Mouse (Mus musculus): ENCODE data around the gene Gdnf. TPM values are rescaled to one million over a fixed set of nuclear protein-coding genes. Genes with fewer than 3 reads are reported as not detected.

Gene Gdnf
- total RNA-seq, 2 experiments from 2014 or later = 1.6 to 1.9 TPM

DNA sequence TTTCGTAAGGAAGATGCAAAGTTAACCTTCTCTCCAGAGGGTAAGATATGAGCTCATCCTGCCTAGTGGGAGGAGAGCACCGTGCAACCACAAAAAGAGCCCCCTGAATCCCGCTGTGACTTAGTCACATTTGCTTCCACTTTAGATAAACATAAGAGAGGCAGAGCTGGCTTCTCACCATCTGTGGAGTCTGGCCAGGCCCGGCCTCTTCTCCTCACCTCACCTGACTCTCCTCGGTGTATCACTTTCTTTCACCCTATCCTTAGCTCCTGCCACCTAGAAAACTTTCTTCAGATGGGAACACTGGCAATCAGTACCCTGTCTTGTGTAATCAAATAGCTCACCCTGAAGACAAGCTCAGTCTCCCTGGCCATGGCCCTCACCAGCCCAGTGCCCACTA, 48.2 kb downstream of the Gdnf start:
- DNase-seq (ENCODE audit: low spot score in 2 of 2) = no peak

DNA sequence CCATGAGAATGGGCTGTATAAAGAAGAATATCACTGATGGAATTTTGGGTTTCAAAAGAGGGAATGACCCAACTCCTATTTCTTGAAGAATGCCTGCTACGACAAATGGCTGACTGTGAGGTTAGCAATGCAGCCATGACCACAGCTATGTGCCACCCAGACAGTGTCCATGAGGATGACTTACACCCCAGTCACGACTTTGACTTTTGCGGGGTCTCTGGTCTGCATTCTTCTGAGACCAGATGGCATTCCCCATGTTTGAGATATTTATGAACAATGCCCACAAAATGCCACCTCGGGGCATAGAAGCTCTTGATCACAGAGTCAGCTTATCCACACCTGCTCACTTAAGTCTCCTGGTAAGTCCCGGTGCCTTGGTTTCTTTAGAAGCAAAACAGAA, 52.2 kb downstream of the Gdnf start:
- no peak for DNase-seq (ENCODE audit: low spot score in 2 of 2)

DNA sequence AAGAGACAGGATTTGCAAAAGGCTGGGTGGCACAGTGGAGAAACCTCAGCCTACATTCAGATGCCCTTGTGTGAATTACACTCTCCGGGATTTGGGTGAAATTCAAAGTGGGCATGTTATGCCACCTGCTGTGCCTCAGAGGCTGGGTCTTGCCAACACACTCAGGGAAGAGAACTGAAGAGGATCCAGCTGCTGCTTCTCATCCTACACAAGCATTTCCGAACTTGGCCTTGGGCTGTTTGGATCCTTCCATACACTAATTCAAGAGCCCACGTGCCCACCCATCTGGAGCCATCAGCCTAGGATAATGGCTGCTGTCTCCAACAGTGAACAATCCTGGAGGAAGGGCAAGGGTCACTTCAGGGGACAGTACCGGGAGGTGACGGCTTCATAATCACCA, 52.7 kb downstream of the Gdnf start:
- DNase-seq (ENCODE audit: low spot score in 2 of 2) = no peak

DNA sequence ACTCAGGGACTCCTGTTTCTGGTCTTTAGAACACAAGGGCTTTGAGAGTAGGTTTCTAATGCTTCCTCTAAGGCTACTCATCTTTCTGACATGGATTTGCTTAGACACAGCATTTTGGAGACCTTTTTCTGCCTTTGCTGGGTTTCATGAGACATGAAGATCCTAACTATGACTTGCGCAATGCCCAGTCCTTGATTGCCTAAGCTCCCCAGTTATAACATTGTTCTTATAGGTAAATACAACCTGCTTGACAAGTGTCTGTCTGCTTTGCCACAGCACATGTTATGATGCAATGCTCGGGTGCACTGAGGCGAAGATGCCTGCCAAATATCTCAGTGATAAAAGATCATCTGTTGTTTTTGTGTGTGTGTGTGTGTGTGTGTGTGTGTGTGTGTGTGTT, 54.7 kb downstream of the Gdnf start:
- DNase-seq (ENCODE audit: low spot score in 2 of 2) = no peak

DNA sequence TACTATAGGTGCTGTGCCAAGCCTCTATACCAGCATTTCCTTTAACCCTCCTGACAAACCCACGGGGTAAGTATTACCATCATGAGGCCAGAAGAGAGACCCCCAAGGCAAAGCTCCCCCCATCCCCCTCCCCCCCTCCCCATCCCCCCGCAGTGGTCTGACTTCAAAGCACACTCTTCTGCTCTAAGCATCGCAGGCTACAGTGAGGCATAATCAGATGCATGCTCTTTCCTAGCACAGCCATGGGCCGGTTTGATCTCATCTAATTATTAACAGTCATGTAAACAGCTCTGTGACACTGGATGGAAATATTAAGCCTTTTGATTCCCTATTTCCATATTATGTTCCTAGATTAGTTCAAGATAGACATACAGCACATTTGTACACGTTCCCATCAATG, 61.8 kb downstream of the Gdnf start:
- no peak for DNase-seq (ENCODE audit: low spot score in 2 of 2)

DNA sequence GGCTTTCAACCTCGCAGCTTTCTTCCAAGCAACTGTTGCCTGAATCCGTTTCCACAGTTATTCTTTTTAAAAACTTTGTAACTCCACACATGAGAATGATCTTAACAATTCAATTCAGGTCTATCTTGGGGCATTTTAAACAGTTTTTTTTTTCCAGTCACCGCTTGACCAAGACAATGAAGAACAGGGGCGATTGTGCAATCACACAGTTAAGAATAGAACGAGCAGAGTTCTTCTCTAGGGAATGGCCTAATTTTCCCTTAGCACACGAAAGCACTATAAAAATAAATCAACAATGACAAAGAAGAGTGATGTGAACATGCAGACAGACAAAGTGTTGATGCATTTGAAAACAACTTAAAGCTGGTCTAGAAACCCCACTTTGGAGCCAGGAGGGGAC, 65.2 kb downstream of the Gdnf start:
- no peak for DNase-seq (ENCODE audit: low spot score in 2 of 2)

DNA sequence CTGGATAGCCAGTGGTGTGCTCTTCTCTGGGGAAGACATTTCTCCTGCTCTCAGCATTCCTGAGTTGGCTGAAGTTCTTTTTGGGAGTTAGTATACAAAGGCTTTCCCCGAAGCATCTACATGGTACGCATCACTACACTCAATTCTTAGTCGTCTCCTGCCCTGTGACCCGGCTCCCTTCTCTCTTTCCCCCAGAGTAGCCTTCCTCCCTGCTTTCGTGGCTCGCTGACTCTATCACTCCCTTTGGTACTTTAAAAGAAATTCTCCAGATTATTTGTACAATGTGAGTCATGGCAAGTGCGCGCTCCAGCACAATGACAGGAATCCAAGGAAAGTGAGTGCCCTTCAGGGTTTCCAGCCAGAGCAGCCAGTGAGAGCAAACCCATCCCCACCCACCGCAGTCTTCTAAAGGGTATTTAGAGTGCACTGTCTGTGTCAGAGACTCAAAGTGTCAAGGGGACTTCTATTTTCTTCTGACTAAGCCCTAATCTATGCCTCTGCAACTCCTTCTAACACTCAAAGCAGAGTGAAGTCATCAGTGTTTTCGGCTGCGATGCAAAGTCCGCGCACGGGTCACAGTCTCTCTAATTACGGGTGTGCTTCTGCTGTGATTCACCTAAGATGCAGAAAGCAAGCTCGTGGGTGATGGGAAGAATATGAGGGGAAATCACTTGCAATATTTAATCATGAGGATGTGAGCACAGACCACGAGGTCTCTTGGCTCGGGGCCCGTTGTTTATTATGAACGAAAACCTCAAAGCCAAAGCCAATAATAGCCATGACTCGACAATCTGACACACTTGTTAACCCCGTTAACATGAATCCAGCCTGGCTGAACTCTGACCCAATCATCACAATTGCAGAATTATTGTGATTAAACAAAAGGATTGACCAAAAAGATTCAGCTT, 67.2 kb downstream of the Gdnf start:
- no peak for DNase-seq (ENCODE audit: low spot score in 2 of 2)

DNA sequence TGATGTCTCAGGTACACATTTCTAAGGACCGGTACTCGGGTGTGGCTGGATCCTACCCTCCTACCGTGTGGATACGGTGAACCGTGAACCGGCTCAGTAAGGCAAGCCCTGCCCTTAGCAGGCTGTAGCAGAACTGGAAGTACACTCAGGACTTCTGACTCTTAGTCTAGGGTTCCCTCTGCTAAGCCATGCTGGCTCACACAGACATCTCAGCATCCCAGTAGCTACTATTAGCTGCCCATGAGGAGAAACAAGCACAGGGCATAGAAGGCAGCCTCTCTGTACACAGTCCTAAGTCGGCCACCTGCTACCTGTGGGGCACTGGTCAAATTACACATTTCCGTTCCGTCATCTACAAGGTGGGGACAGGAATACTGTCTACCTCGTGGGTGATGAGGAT, 68.2 kb downstream of the Gdnf start:
- DNase-seq (ENCODE audit: low spot score in 2 of 2) = no peak

DNA sequence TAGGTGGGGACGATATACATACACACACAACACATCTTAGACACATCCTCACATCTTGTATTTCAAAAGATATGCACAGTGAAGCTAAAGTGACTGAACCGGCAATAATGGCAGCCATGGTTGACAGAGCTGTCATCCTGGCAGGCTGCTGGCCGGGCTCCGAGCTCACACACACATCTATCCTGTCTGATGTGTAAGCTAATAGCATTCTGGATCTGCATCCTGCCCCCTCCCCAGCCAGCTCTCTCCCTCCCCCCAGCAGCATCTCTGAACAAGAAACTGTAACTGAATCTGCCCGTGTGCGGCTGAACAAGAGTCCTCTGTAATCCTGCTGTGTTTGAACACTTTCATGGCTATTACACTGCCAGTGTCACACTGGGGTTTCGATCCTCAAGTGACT, 69.3 kb downstream of the Gdnf start:
- no peak for DNase-seq (ENCODE audit: low spot score in 2 of 2)

DNA sequence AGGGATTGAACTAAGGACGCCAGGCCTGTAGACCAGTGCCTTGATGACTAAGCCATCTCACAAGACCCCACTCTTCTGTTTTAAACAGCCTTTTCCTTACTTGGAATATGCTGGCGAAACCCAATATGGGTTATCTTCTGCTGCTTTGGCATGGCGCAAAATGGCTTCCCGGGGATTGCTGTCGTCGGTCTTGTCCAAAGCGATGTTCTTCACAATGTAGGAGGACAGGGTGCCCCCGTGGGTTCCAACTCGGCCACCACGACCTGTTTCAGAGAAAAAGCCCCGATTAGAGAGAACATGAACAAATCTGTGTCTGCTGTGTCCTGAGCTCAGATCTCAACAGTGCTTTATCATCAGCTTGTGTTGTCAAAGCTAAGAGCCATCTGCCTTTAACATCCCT, 73.5 kb downstream of the Gdnf start:
- DNase-seq (ENCODE audit: low spot score in 2 of 2) = no peak

DNA sequence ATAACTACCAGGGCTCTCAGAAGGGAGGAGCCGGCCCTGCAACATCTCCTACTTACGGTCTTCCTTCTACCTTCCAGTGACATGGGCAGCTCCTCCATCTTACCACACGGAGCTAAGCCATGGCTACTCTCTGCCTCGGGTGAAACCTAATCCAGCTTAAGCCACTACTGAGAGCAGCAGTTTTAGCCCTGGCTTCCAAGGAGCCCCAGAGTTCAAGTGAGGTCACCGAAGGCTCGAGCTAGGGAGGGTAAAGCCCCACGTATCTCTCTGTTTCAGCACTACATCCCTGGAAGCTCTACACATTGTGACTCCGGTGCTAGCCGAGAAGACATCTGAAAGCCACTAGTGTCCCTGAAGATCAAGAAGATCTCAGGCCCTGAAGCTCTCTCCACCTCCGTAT, 74.5 kb downstream of the Gdnf start:
- DNase-seq (ENCODE audit: low spot score in 2 of 2) = no peak

DNA sequence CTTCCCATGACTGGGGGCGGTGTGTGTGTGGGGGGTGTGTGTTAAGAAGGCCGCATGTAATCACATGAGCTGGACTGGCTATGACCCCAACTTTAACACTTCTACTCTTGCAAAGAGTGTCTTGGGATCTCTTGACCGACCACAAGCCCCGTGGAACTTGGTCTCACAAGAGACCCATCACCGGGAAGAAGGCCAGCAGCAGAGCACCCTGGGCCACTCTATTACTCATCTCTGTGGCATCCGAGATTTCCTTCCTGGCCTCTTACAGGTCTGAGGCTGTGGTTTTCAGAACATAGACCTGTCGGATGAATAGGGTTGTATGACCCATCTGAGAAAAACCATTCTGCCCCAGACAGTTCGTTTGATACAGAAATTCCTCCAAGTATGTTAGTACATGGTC, 75.9 kb downstream of the Gdnf start:
- no peak for DNase-seq (ENCODE audit: low spot score in 2 of 2)

Data from gastrocnemius, postnatal 4 days (tissue).